Mouse (Mus musculus): ENCODE results near the gene Fbxw10.

DNA sequence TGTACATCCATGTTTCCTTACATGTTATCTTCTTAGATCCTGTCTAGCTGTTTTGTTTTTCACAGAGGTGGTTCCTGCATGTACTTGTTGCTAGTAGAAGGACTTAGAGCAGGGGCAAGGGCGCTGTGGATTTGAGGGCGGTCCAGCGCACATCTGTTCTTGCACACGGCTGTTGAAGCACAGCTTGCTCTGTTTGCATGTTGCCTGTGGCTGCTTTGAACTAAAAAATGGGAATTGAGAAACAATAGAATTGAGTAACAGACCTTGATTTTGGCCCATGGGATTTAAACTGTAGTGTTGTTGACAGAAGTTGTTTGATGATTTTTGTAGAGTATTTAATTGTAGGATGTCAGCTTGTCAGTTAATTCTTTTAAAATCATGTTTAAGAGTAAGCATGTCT lies 43.9 kb downstream of the Fbxw10 start:
- TF ChIP-seq CTCF (IDR thresholded peaks at IDR 0.05; ENCODE audit: low read depth) (no peak), EP300 (IDR thresholded peaks at IDR 0.05; ENCODE audit: low read depth) (no peak)

Measured in heart, postnatal 0 days (tissue).